Comparison of ENCODE assay signal across 28 mouse cellular contexts in the genomic region with DNA sequence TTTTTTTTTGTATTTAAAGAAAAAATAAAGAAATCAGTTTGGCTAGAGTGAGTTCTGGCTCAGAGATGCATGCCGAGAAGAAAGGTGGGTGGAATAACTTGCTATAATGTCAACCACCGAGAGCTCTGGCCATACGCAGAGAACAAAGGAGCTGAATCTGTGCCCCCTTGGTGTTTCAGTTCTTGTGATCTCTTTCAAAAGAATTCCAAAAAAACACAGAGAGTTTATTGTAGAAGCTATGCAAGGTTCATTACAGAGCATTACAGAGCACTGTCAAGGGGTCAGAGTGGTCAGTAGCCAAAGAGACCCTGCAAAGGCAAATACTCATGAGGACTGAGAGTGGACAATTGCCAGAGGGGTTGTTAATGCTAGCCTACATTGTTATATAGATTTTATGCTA.
DNase-seq lines count a peak whose midpoint lies in the region; ATAC-seq and TF ChIP-seq lines count a peak whose summit lies in the region.
"Had no signal": no experiment of that assay in that cellular context is flagged by ENCODE, and none has a peak within 500 bp of the region (broad histone marks: within the 10 kb centered on the region; RNA-seq: fewer than 3 reads in every experiment).

No protein-coding gene starts in this region.

- H3K27ac ChIP-seq in forebrain, embryonic 13.5 days = no peak overlapping the region
- no peak overlapping the region for H3K27ac ChIP-seq in forebrain, postnatal 0 days (ENCODE audit: low read depth, low read length)
- H3K27ac ChIP-seq in midbrain, embryonic 10.5 days (replicated peaks) = no peak overlapping the region
- H3K27ac ChIP-seq in midbrain, embryonic 15.5 days = no peak overlapping the region
- H3K27ac ChIP-seq in midbrain, embryonic 14.5 days (replicated peaks; ENCODE audit: low read depth, low read length) = no peak overlapping the region
- no peak overlapping the region for H3K27ac ChIP-seq in left cerebral cortex, adult 2 months
- H3K27ac ChIP-seq: embryonic facial prominence, embryonic 12.5 days; forebrain, embryonic 10.5 days; gastrocnemius, adult 2 months; heart, adult 2 months; heart, embryonic 13.5 days; limb, embryonic 12.5 days; liver, embryonic 15.5 days had no signal

- H3K9ac ChIP-seq in forebrain, embryonic 13.5 days = no peak overlapping the region
- no peak overlapping the region for H3K9ac ChIP-seq in forebrain, postnatal 0 days
- no peak overlapping the region for H3K9ac ChIP-seq in midbrain, embryonic 15.5 days
- no peak overlapping the region for H3K9ac ChIP-seq in midbrain, embryonic 14.5 days (replicated peaks; ENCODE audit: low read length)
- H3K9ac ChIP-seq: embryonic facial prominence, embryonic 12.5 days; heart, embryonic 13.5 days; limb, embryonic 12.5 days; liver, embryonic 15.5 days had no signal

- no peak overlapping the region for H3K4me2 ChIP-seq in forebrain, embryonic 13.5 days
- H3K4me2 ChIP-seq in forebrain, postnatal 0 days (ENCODE audit: low read depth) = no peak overlapping the region
- no peak overlapping the region for H3K4me2 ChIP-seq in midbrain, embryonic 15.5 days
- H3K4me2 ChIP-seq in midbrain, embryonic 14.5 days (ENCODE audit: low read length) = no peak overlapping the region
- H3K4me2 ChIP-seq: embryonic facial prominence, embryonic 12.5 days; heart, embryonic 13.5 days; limb, embryonic 12.5 days; liver, embryonic 15.5 days had no signal

- intact Hi-C loops in left cerebral cortex, adult 2 months (cut with DNase I) = no loop called here

- WGBS in forebrain, embryonic 13.5 days = 10% methylated on average over 3 of the region's 3 CpGs
- 8% methylated on average over 3 of the region's 3 CpGs for WGBS in forebrain, postnatal 0 days
- WGBS in midbrain, embryonic 10.5 days = 19% methylated on average over 3 of the region's 3 CpGs
- 10% methylated on average over 3 of the region's 3 CpGs for WGBS in midbrain, embryonic 15.5 days
- 4% methylated on average over 3 of the region's 3 CpGs for WGBS in midbrain, embryonic 14.5 days

- H3K36me3 ChIP-seq in forebrain, embryonic 13.5 days (ENCODE audit: poor library complexity, severe bottlenecking) = no peaks in the 10 kb centered on the region
- H3K36me3 ChIP-seq in forebrain, postnatal 0 days (ENCODE audit: insufficient read depth) = no peaks in the 10 kb centered on the region
- no peaks in the 10 kb centered on the region for H3K36me3 ChIP-seq in midbrain, embryonic 10.5 days
- H3K36me3 ChIP-seq in midbrain, embryonic 15.5 days (replicated peaks) = no peaks in the 10 kb centered on the region
- H3K36me3 ChIP-seq in midbrain, embryonic 14.5 days (ENCODE audit: control insufficient read depth, insufficient read depth, low read length) = no peaks in the 10 kb centered on the region
- H3K36me3 ChIP-seq: embryonic facial prominence, embryonic 12.5 days; forebrain, embryonic 10.5 days; G1E; heart, embryonic 13.5 days; limb, embryonic 12.5 days; liver, embryonic 15.5 days had no signal

- TF ChIP-seq CTCF in forebrain, postnatal 0 days (IDR thresholded peaks at IDR 0.05; ENCODE audit: low read depth) = no peak
- TF ChIP-seq CTCF in left cerebral cortex, adult 2 months (IDR thresholded peaks at IDR 0.05) = no peak

- H3K4me3 ChIP-seq in forebrain, embryonic 13.5 days = no peak overlapping the region
- no peak overlapping the region for H3K4me3 ChIP-seq in forebrain, postnatal 0 days (ENCODE audit: low read depth, low read length)
- no peak overlapping the region for H3K4me3 ChIP-seq in midbrain, embryonic 10.5 days
- no peak overlapping the region for H3K4me3 ChIP-seq in midbrain, embryonic 15.5 days
- no peak overlapping the region for H3K4me3 ChIP-seq in midbrain, embryonic 14.5 days (replicated peaks; ENCODE audit: low read depth, low read length)
- no peak overlapping the region for H3K4me3 ChIP-seq in left cerebral cortex, adult 2 months
- H3K4me3 ChIP-seq: embryonic facial prominence, embryonic 12.5 days; forebrain, embryonic 10.5 days; gastrocnemius, adult 2 months; heart, adult 2 months; heart, embryonic 13.5 days; limb, embryonic 12.5 days; liver, embryonic 15.5 days had no signal

- no peaks in the 10 kb centered on the region for H3K4me1 ChIP-seq in forebrain, embryonic 13.5 days
- H3K4me1 ChIP-seq in forebrain, postnatal 0 days (ENCODE audit: insufficient read depth) = no peaks in the 10 kb centered on the region
- peaks cover 14% of the 10 kb centered on the region for H3K4me1 ChIP-seq in midbrain, embryonic 10.5 days
- H3K4me1 ChIP-seq in midbrain, embryonic 15.5 days = no peaks in the 10 kb centered on the region
- no peaks in the 10 kb centered on the region for H3K4me1 ChIP-seq in midbrain, embryonic 14.5 days (ENCODE audit: control insufficient read depth, insufficient read depth, low read length)
- H3K4me1 ChIP-seq: embryonic facial prominence, embryonic 12.5 days; heart, embryonic 13.5 days; limb, embryonic 12.5 days; liver, embryonic 15.5 days had no signal

- H3K9me3 ChIP-seq in forebrain, embryonic 13.5 days (replicated peaks) = no peaks in the 10 kb centered on the region
- H3K9me3 ChIP-seq in forebrain, postnatal 0 days (ENCODE audit: low read length) = no peaks in the 10 kb centered on the region
- no peaks in the 10 kb centered on the region for H3K9me3 ChIP-seq in midbrain, embryonic 10.5 days (replicated peaks)
- no peaks in the 10 kb centered on the region for H3K9me3 ChIP-seq in midbrain, embryonic 15.5 days
- H3K9me3 ChIP-seq in midbrain, embryonic 14.5 days (ENCODE audit: control insufficient read depth, low read length) = no peaks in the 10 kb centered on the region
- H3K9me3 ChIP-seq: embryonic facial prominence, embryonic 12.5 days; forebrain, embryonic 10.5 days; G1E; heart, embryonic 13.5 days; limb, embryonic 12.5 days; liver, embryonic 15.5 days had no signal

- peak; percentile 57; the same call in 1 of the 2 replicates for ATAC-seq in forebrain, embryonic 13.5 days
- no peak for ATAC-seq in forebrain, postnatal 0 days
- ATAC-seq in midbrain, embryonic 15.5 days (replicated peaks) = no peak
- no peak for ATAC-seq in midbrain, embryonic 14.5 days (ENCODE audit: low FRiP score, low TSS enrichment)
- no peak for ATAC-seq in erythroid progenitor cell, adult 5-6 weeks (replicated peaks; ENCODE audit: low FRiP score, poor library complexity, severe bottlenecking)
- ATAC-seq: inflammation-experienced regulatory T-cells, adult 6 months; Patski had no signal

- DNase-seq in forebrain, postnatal 0 days = no peak
- peak; percentile 19 for DNase-seq in midbrain, embryonic 10.5 days (ENCODE audit: low spot score)
- DNase-seq in embryo, embryonic 11 days = peak; percentile 10
- peak; percentile 15 for DNase-seq in midbrain, embryonic 14.5 days
- DNase-seq in left cerebral cortex, adult 2 months (ENCODE audit: extremely low spot score in 1 of 2, low spot score in 2 of 2) = no peak
- DNase-seq: adrenal gland, postnatal 10 days; cerebellum, adult 18-20 months; cerebellum, postnatal 10 days; gastrocnemius, adult 2 months; heart, adult 2 months; heart, postnatal 10 days; kidney, adult 11 months; kidney, postnatal 25 days; lung, postnatal 36 days; right cerebral cortex, adult 18-20 months; spleen, adult 18-20 months; thymus, postnatal 25 days had no signal

- H3K27me3 ChIP-seq in forebrain, embryonic 13.5 days = no peaks in the 10 kb centered on the region
- H3K27me3 ChIP-seq in forebrain, postnatal 0 days (ENCODE audit: insufficient read depth, low read length) = no peaks in the 10 kb centered on the region
- H3K27me3 ChIP-seq in midbrain, embryonic 10.5 days (ENCODE audit: low read depth, poor library complexity, severe bottlenecking) = no peaks in the 10 kb centered on the region
- H3K27me3 ChIP-seq in midbrain, embryonic 15.5 days (replicated peaks) = no peaks in the 10 kb centered on the region
- H3K27me3 ChIP-seq in midbrain, embryonic 14.5 days (ENCODE audit: control insufficient read depth, insufficient read depth, low read length) = no peaks in the 10 kb centered on the region
- H3K27me3 ChIP-seq: embryonic facial prominence, embryonic 12.5 days; heart, embryonic 13.5 days; limb, embryonic 12.5 days; liver, embryonic 15.5 days; Patski had no signal

Comparison
In these comparisons a context has a peak if more than half of its experiments do, and no peak if none do; other contexts are left out.
1. DNase-seq: peak in midbrain, embryonic 10.5 days (single experiment), embryo, embryonic 11 days (single experiment) and midbrain, embryonic 14.5 days (single experiment); none in forebrain, postnatal 0 days (single experiment) and left cerebral cortex, adult 2 months (0 of 2).